Mouse (Mus musculus) layer of hippocampus, adult 18-20 months (tissue): ENCODE measurements around the gene Ltb. TPM values are rescaled to one million over a fixed set of nuclear protein-coding genes. Genes with fewer than 3 reads are reported as not detected.

Experiments
- DNase-seq, 2 experiments: peaks; one replicate each; pipeline ENCODE4 v3.0.0; 2022; ENCODE audit warnings: low spot score in 2 of 2
- long read RNA-seq: library from polyadenylated mRNA; stranded (forward); transcript quantifications from one replicate; pipeline ENCODE4 v2.0.0, GENCODE M21; 2021
- total RNA-seq, 2 experiments: library from RNA; stranded (reverse); gene quantifications; 2 replicates each; pipeline ENCODE4 v1.2.3; 2021

The Ltb gene
- total RNA-seq, result under 1 TPM; 0.41 to 0.64 TPM
- long read RNA-seq, partial matches to known transcripts, result 0 of 2 reads
- long read RNA-seq, other reads (novel, unspliced or antisense), result 2 of 2 reads

DNA sequence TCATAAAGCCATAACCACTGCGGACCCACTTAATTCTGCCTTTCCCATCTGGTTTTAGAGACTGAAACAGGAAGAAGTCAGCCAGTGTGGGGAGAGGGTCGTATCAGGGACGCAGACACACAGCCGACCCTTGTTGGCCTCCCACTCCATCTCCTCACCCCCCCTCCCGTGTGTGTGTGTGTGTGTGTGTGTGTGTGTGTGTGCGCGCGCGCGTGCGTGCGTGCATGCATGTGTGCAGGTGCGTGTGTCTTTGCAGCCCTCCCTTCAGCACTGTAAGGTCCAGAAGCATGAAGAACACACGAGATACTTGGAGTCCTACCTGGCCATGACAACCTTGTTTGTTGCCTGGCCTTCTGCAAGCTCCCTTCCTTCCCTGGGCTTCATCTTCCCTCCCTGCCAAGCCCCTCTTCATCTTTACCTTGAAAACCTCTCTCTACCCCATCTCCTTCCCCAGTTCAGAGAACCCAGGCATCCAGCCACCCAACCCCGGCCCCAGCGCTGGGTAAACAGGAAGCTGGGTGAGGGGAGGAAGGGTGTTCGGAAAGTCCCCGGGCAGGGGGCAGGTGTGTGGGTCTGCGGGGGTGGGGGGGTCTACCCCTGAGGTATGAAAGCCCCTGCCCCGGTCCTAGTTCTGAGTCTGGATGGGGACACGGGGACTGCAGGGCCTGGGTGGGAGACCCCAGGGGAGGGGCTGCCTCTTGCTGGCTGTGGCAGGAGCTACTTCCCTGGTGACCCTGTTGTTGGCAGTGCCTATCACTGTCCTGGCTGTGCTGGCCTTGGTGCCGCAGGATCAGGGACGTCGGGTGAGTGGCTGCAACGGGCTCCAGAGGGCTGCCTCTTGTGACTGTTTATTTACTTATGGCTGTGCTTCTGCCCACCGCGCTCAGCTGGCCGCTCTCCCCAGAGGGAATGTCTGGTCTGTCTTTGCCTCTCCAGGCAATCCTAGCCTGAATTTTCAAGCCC, at the start of gene Ltb:
TSS of gene Ltb (plus strand) at position 559 of the 963 bp plus-strand sequence.
- DNase-seq, result no peak

GRCm38 (mm10) chr17:35146139-35146538, 48.1 kb upstream of the Ltb start:
- no peak for DNase-seq

DNA sequence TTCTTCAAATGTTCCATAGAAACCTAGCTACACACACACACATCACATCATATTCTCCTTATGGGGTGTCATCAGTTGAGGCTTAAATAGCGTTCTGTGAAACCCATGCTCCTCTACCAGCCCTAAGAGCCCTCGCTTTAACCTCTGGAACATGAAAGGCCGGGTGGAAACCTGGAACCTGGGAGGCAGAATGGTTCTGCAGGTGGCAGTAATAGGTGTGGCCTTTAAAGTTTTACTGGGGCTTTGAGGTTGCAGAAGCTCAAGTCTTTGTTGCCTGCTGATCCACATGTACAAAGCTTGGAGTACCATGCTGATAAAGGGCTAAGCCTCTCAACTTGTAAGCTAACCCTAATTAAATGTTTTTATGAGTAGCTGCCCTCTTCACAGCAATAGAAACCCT, 46.9 kb upstream of the Ltb start:
- no peak for DNase-seq

DNA sequence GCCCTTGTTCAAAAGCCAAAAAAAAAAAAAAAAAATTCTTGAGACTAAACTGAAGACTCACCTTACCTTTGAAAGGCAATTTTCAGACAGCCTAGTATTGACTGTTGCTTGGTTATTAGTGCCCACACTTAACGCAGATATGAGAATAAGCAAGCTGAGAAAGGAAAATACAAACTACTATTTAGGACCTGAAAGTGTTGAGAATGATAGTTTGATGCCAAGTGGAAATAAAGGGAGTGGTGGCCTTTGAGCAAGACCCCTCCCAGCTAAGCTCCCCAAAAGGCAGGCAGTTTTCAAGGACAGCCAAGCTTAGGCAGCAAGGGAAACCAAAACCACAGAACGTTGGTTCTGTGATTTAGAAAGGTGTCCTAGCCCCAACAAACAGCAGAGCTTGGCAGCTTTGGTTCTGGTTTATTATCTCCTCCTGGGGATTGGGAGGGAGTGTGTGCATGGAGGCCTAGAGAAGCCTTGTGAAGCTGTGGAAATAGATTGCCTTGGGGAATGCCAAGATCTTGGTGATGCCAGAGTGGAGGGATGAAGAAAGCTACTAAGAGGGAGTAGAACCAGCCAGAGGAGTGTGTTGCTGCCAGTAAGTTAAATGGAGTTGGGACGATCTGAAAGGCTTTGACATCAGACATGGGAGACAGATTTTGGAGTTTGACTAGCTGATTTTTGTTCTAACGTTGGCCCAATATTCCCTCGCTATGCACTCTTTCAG, 46.2 kb upstream of the Ltb start:
- no peak for DNase-seq

- DNase-seq, result no peak
These were observed 42.1 kb upstream of the Ltb start for GRCm38 (mm10) chr17:35152121-35152520.

DNA sequence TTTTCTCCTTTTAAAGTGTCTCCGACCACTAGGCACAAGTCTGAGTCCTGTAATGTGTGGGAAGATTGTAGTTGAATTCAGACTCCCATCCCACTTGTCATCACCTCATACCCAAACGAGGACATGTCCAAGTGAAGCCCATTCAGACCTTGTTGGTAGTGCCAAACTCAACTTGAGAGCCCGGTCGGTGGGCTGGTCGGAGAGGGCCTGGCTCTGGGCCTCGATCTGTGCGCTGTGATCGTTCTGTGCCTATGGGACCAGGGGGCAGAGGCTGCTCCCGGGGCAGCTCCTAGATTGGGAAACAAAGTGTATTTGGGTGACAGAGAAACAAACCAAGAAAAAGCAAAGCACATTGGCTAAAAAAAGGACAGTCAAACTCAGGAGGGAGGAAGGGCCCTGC, 41.2 kb upstream of the Ltb start:
- no peak for DNase-seq

GRCm38 (mm10) chr17:35153931-35154330, 40.3 kb upstream of the Ltb start:
- no peak for DNase-seq

DNA sequence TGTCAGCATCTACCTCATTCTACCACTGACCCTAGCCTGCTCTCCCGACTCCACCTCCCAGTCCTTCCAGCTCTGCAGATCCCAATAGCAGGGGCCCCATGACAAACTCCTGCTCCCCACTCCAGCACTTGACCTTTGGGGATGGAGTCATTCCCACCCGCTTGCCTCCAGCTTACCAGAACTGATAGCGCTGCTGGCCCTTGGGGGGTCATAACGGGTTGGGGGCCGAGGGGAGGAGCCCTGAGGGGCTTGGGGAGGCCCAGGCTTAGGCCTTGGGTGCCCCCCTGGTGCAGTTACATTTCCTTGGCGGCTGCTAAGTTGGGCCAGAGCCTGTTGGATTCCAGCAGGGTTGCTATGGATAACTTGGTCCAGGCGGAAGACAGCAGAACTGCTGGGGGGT, 39.6 kb upstream of the Ltb start:
- DNase-seq, result no peak

- no peak for DNase-seq
These were observed 38.8 kb upstream of the Ltb start for GRCm38 (mm10) chr17:35155451-35155850.

DNA sequence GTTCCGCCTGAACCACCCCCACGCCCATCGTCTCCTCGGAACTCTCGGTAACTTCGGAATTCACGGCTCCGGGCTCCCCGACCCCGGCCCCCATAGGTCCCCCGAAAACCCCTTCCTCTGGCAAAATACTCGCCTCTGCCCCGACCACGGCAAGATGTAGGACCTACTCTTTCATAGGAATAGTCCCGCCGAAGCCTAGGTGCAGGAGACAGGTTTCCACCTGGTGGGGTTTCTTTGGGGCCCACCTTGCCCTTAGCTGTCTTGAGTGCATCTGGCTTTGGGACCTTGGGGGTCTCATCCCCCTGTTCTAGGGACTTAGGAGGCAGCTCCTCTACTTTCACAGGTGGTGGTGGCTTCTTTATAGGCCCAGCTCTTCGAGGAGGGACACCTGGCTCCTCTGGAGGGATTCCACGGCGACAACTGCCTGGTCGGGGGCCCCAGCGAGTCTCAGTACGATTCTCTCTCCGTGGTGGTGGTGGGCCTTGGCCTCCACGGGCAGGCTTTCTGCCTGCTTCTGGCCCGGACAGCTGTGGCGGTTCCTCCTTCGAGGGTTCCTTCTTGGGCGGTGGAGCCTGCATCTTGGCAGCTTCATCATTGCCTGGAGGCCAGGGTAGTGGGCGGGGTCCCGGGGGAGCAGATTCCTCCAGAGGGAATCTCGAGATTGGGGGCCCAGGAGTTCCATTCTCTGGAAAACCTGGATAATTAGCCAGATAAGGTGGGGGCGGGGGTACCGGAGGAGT, 37.6 kb upstream of the Ltb start:
- DNase-seq, result no peak

GRCm38 (mm10) chr17:35157254-35157653, 37.0 kb upstream of the Ltb start:
- DNase-seq, result no peak

GRCm38 (mm10) chr17:35157661-35158175, 36.5 kb upstream of the Ltb start:
- no peak for DNase-seq

GRCm38 (mm10) chr17:35158850-35159593, 35.2 kb upstream of the Ltb start:
- DNase-seq, result no peak

DNA sequence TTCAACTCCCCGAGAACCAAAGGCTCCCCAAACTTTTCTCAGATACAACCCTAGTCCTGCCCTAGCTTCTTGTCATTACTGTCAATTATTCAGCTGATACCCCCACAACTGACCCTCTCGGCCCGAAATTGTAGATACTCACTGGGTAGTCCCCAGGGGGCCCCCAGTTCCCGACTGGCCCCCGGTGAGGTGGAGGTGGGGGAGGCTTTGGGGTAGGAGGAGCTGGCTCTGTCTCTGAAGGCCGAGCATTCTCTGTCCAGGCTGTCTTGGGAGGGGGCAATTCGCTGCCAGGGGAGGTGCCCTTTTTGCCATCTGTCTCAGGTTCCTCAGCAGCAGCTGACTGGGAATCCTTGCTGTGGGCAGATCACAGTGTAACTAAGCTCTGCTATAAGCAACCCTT, 34.6 kb upstream of the Ltb start:
- DNase-seq, result no peak

DNA sequence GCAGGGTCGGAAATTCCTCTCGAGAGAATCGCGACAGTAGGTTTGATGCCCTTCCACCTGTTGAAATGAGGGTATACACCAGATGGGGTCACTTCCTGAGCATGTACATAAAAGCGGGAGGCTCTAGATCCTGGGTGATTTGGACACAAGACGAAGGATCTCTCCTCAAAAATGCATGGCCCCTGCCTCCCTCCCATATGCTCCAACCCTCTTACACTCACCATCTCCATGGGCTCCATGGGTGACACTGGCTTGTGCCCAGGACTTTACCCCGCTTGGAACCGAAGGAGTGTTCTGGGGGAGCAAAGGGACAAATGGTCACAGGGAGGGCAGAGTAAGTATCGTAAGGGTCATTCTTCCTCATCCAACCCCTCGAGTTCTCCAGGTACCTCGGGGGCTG, 32.8 kb upstream of the Ltb start:
- no peak for DNase-seq

DNA sequence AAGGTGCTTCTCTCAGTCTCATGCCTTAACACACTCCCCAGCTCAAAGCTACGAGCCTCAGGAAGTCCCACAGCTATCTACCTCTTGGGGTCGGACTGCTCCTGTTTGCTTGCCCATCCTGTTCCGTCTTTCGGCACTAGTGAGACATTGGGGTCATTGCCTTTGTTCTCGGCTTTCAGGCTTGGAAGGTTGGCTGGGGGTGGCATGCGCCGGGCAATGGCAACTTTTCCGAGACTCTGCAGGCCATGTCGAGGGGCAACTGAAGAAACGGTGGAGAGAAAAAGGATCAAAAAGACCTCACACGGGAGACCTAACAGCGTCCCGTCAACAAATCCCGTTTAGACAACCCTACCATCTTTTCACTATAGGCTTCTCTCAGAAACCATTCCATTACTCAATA, 32.1 kb upstream of the Ltb start:
- no peak for DNase-seq

GRCm38 (mm10) chr17:35162730-35163129, 31.5 kb upstream of the Ltb start:
- no peak for DNase-seq

GRCm38 (mm10) chr17:35163326-35164081, 30.7 kb upstream of the Ltb start:
- no peak for DNase-seq

- DNase-seq, result no peak
These were observed 30.0 kb upstream of the Ltb start for GRCm38 (mm10) chr17:35164218-35164567.
